Comparison of ENCODE assay signal across 20 mouse cellular contexts in genomic region chr3:28775958-28776357, GRCm38 (mm10). TPM values are rescaled to one million over a fixed set of nuclear protein-coding genes. Genes with fewer than 3 reads are reported as not detected.
DNase-seq lines count a peak whose midpoint lies in the region; ATAC-seq and TF ChIP-seq lines count a peak whose summit lies in the region.
"Had no signal": no experiment of that assay in that cellular context is flagged by ENCODE, and none has a peak within 500 bp of the region (broad histone marks: within the 10 kb centered on the region; RNA-seq: fewer than 3 reads in every experiment).

No protein-coding gene starts in this region.

- TF ChIP-seq CTCF in G1E (IDR thresholded peaks at IDR 0.05; ENCODE audit: low read depth, low read length) = no peak

- H3K4me1 ChIP-seq in heart, embryonic 12.5 days (replicated peaks) = peaks cover 14% of the 10 kb centered on the region
- peaks cover 59% of the 10 kb centered on the region for H3K4me1 ChIP-seq in G1E (ENCODE audit: insufficient read depth, low read depth, low read length)
- peaks cover 33% of the 10 kb centered on the region for H3K4me1 ChIP-seq in liver, embryonic 16.5 days (ENCODE audit: control insufficient read depth, low read depth, low read length)
- H3K4me1 ChIP-seq in forebrain, embryonic 16.5 days (replicated peaks; ENCODE audit: control insufficient read depth, insufficient read depth, low read length) = peaks cover 5% of the 10 kb centered on the region
- H3K4me1 ChIP-seq: limb, embryonic 13.5 days had no signal

- H3K9ac ChIP-seq in heart, embryonic 12.5 days = no peak overlapping the region
- peak overlapping the region; percentile 64 for H3K9ac ChIP-seq in liver, embryonic 16.5 days (ENCODE audit: low read depth, low read length)
- no peak overlapping the region for H3K9ac ChIP-seq in forebrain, embryonic 16.5 days (replicated peaks; ENCODE audit: low read depth, low read length)
- H3K9ac ChIP-seq: embryonic facial prominence, embryonic 15.5 days; forebrain, embryonic 15.5 days; heart, embryonic 15.5 days; hindbrain, embryonic 14.5 days; limb, embryonic 13.5 days; neural tube, embryonic 13.5 days had no signal

- H3K27me3 ChIP-seq in heart, embryonic 12.5 days (replicated peaks) = no peaks in the 10 kb centered on the region
- H3K27me3 ChIP-seq in G1E (ENCODE audit: insufficient read depth, low read length) = no peaks in the 10 kb centered on the region
- no peaks in the 10 kb centered on the region for H3K27me3 ChIP-seq in liver, embryonic 16.5 days (ENCODE audit: control insufficient read depth, insufficient read depth, low read depth, low read length)
- no peaks in the 10 kb centered on the region for H3K27me3 ChIP-seq in forebrain, embryonic 16.5 days (replicated peaks; ENCODE audit: control insufficient read depth, insufficient read depth, low read length)
- H3K27me3 ChIP-seq: embryonic facial prominence, embryonic 15.5 days; forebrain, embryonic 15.5 days; heart, embryonic 15.5 days; limb, embryonic 13.5 days; neural tube, embryonic 13.5 days had no signal

- ATAC-seq in heart, embryonic 12.5 days (ENCODE audit: insufficient number of reproducible peaks, low FRiP score) = peak; percentile 71
- ATAC-seq in G1E (ENCODE audit: extremely low read depth, insufficient number of reproducible peaks, low FRiP score, poor library complexity, severe bottlenecking) = peak; percentile 79
- peak; percentile 80 for ATAC-seq in erythroblast, adult 5-6 weeks (replicated peaks; ENCODE audit: low FRiP score, poor library complexity, severe bottlenecking)
- peak; percentile 92 for ATAC-seq in liver, embryonic 16.5 days (ENCODE audit: low read depth)
- ATAC-seq in forebrain, embryonic 16.5 days = no peak
- ATAC-seq: forebrain, embryonic 15.5 days had no signal

- no peak for DNase-seq in heart, adult 11 months
- peak; percentile 49 for DNase-seq in G1E (ENCODE audit: low spot score)
- DNase-seq in layer of hippocampus, postnatal 25 days (ENCODE audit: extremely low spot score in 1 of 2, low spot score in 1 of 2) = no peak
- DNase-seq in adrenal gland, adult (ENCODE audit: inconsistent age in 2 of 2, low spot score in 1 of 2) = no peak
- DNase-seq: adrenal gland, postnatal 36 days; cerebellum, adult 18-20 months; kidney, adult 8-10 months; retina, postnatal 1 day had no signal

- peak overlapping the region; percentile 22; the same call in 1 of the 2 replicates for H3K4me2 ChIP-seq in heart, embryonic 12.5 days
- peak overlapping the region; percentile 86 for H3K4me2 ChIP-seq in liver, embryonic 16.5 days (ENCODE audit: low read depth, low read length)
- H3K4me2 ChIP-seq in forebrain, embryonic 16.5 days (ENCODE audit: low read length) = no peak overlapping the region
- H3K4me2 ChIP-seq: embryonic facial prominence, embryonic 15.5 days; forebrain, embryonic 15.5 days; heart, embryonic 15.5 days; hindbrain, embryonic 14.5 days; limb, embryonic 13.5 days; neural tube, embryonic 13.5 days had no signal

- H3K9me3 ChIP-seq in heart, embryonic 12.5 days (replicated peaks) = 0 out of 2 replicates have a peak, but pooled peaks cover 3% of the 10 kb centered on the region
- peaks cover 4% of the 10 kb centered on the region; the same call in 1 of the 2 replicates for H3K9me3 ChIP-seq in G1E (replicated peaks)
- no peaks in the 10 kb centered on the region for H3K9me3 ChIP-seq in liver, embryonic 16.5 days (replicated peaks; ENCODE audit: control insufficient read depth, low read length)
- H3K9me3 ChIP-seq in forebrain, embryonic 16.5 days (ENCODE audit: control insufficient read depth, low read length) = no peaks in the 10 kb centered on the region; the same call in 1 of the 2 replicates
- H3K9me3 ChIP-seq: embryonic facial prominence, embryonic 15.5 days; forebrain, embryonic 15.5 days; heart, embryonic 15.5 days; limb, embryonic 13.5 days; neural tube, embryonic 13.5 days had no signal

- 15% methylated on average over 1 of the region's 1 CpGs for WGBS in heart, embryonic 12.5 days
- WGBS in liver, embryonic 16.5 days (ENCODE audit: insufficient replicate concordance) = 26% methylated on average over 1 of the region's 1 CpGs
- WGBS in forebrain, embryonic 16.5 days = 90% methylated on average over 1 of the region's 1 CpGs

- H3K36me3 ChIP-seq in heart, embryonic 12.5 days = no peaks in the 10 kb centered on the region
- H3K36me3 ChIP-seq in G1E (replicated peaks) = no peaks in the 10 kb centered on the region
- no peaks in the 10 kb centered on the region for H3K36me3 ChIP-seq in liver, embryonic 16.5 days (ENCODE audit: control insufficient read depth, insufficient read depth)
- no peaks in the 10 kb centered on the region for H3K36me3 ChIP-seq in forebrain, embryonic 16.5 days (ENCODE audit: control insufficient read depth, insufficient read depth)
- H3K36me3 ChIP-seq: embryonic facial prominence, embryonic 15.5 days; forebrain, embryonic 15.5 days; heart, embryonic 15.5 days; limb, embryonic 13.5 days; neural tube, embryonic 13.5 days had no signal

- H3K4me3 ChIP-seq in heart, embryonic 12.5 days = no peak overlapping the region
- peak overlapping the region; percentile 66; the same call in 1 of the 2 replicates for H3K4me3 ChIP-seq in G1E (ENCODE audit: low read depth, low read length)
- H3K4me3 ChIP-seq in liver, embryonic 16.5 days (ENCODE audit: low read depth, low read length) = peak overlapping the region; percentile 42
- H3K4me3 ChIP-seq in forebrain, embryonic 16.5 days (replicated peaks; ENCODE audit: low read length) = no peak overlapping the region
- H3K4me3 ChIP-seq: embryonic facial prominence, embryonic 15.5 days; forebrain, embryonic 15.5 days; heart, embryonic 15.5 days; left cerebral cortex, adult 2 months; limb, embryonic 13.5 days; neural tube, embryonic 13.5 days had no signal

- no peak overlapping the region for H3K27ac ChIP-seq in heart, embryonic 12.5 days (ENCODE audit: poor library complexity, severe bottlenecking)
- peak overlapping the region; percentile 100 for H3K27ac ChIP-seq in liver, embryonic 16.5 days (ENCODE audit: low read length)
- no peak overlapping the region for H3K27ac ChIP-seq in forebrain, embryonic 16.5 days (ENCODE audit: low read length)
- H3K27ac ChIP-seq: embryonic facial prominence, embryonic 15.5 days; forebrain, embryonic 15.5 days; heart, embryonic 15.5 days; hindbrain, embryonic 14.5 days; left cerebral cortex, adult 2 months; limb, embryonic 13.5 days; macrophage; neural tube, embryonic 13.5 days had no signal

RNA-seq across cellular contexts. Expression of gene Eif5a2, which starts 5.1 kb away (rescaled TPM):
- 16.0 and 17.6 TPM in 2 replicates for polyA plus RNA-seq in heart, embryonic 12.5 days (2016; fragmentation: Nextera tagmentation; extraction: Ambion mirVana)
- total RNA-seq in G1E (2014; fragmentation: Nextera tagmentation) (37.7 and 42.7 TPM in 2 replicates), G1E (2017) (50.2 and 56.1 TPM in 2 replicates)
- 2.2 and 2.4 TPM in 2 replicates for polyA plus RNA-seq in G1E (2012)
- 3.5 and 6.3 TPM in 2 replicates for total RNA-seq in erythroblast, adult 5-6 weeks (2015; ENCODE audit: low replicate concordance)
- total RNA-seq in erythroblast, adult 5-6 weeks (2017; ENCODE audit: low replicate concordance) = 7.1 and 7.7 TPM in 2 replicates
- polyA plus RNA-seq in liver, embryonic 16.5 days (2015; fragmentation: Nextera tagmentation; extraction: Ambion mirVana) = 4.8 and 5.6 TPM in 2 replicates
- 10 to 100 TPM; 26.7 to 27.3 TPM for total RNA-seq in layer of hippocampus, postnatal 25 days (2021)
- 8.3 and 9.3 TPM in 2 replicates for polyA plus RNA-seq in forebrain, embryonic 16.5 days (2015; fragmentation: Nextera tagmentation; extraction: Ambion mirVana)

RNA-seq across cellular contexts. Expression of gene Rpl22l1, which starts 29.3 kb away (rescaled TPM):
- 328 and 330 TPM in 2 replicates for polyA plus RNA-seq in heart, embryonic 12.5 days (2016; fragmentation: Nextera tagmentation; extraction: Ambion mirVana)
- total RNA-seq in G1E (2014; fragmentation: Nextera tagmentation) (114 and 119 TPM in 2 replicates), G1E (2017) (465 and 524 TPM in 2 replicates)
- 16.7 and 20.6 TPM in 2 replicates for polyA plus RNA-seq in G1E (2012)
- total RNA-seq in erythroblast, adult 5-6 weeks (2015; ENCODE audit: low replicate concordance) = 204 and 221 TPM in 2 replicates
- 28.6 and 67.2 TPM in 2 replicates for total RNA-seq in erythroblast, adult 5-6 weeks (2017; ENCODE audit: low replicate concordance)
- 171 and 200 TPM in 2 replicates for polyA plus RNA-seq in liver, embryonic 16.5 days (2015; fragmentation: Nextera tagmentation; extraction: Ambion mirVana)
- 100 to 1,000 TPM; 175 to 209 TPM for total RNA-seq in layer of hippocampus, postnatal 25 days (2021)
- polyA plus RNA-seq in forebrain, embryonic 16.5 days (2015; fragmentation: Nextera tagmentation; extraction: Ambion mirVana) = 174 and 193 TPM in 2 replicates

Comparison
In these comparisons a context has a peak if more than half of its experiments do, and no peak if none do; other contexts are left out.
1. H3K4me3 ChIP-seq: peak in G1E (single experiment) and liver, embryonic 16.5 days (single experiment); none in heart, embryonic 12.5 days (single experiment) and forebrain, embryonic 16.5 days (single experiment).